Mouse (Mus musculus): ENCODE measurements around the gene Tmem183a. TPM values are rescaled to one million over a fixed set of nuclear protein-coding genes. Genes with fewer than 3 reads are reported as not detected.

The Tmem183a gene
- total RNA-seq, 2 experiments from 2014 or later = 80.1 to 87.0 TPM

DNA sequence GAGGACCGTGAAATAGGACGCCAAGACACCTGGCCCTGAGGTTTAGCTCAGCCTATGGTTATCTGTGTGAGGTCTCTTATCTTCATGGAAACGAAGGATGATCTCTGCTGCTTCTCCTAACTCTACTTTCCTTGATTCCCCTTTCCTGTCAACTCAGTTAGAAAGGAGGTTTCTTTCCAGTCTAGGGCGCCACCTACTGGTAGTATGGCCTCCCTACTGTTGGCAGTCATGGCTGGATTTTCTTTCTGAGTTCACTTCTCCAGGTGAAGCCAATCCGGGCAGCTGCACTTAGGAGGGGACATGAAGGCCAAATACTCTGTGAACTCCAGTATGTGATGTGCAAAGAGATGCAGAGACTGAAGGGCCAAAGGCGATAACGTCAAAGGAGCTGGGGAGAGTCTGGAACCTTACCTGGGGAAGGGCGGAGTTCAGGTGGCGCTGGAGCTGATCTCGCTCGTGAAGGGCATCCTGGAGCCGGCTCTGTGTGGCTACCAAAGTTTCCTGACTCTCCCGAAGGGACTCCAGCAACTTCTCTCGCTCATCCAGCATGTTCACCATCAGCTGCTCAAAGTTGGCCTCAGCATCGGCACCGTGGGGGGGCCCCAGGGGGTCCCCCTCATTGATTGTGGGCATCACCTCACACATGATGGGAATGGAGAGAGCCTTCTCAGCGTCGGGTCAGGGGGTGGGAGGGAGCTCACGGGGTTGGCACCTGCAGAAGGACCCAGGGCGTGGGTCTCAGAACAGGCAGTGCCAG is 29.7 kb downstream of the Tmem183a start:
- DNase-seq (ENCODE audit: low spot score in 2 of 2) = peak; percentile 69 to 81

DNA sequence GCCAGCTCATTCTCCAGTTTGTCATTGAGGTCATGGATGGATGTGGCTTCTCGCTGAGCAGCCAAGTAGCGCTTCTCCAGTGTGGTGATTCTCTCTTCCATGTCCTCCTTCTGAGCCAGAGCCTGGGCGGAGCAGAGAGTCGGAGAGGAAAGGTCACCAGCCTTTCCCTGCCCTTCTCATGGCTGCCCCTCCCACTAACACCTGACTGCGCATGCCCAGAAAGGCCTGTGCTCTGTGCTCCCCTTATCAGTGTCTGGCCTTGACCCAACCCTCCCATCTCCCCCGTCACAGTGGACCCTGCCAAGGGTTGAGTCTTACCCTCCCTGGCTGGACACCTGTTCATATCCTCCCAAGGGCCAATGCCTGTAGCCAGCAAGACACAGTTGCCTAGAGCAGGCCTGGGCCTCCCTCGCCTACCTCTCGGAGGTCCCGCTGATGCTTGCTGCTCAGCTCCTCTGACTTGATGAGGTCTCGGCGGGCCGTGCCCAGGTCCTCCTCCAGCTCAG is 34.9 kb downstream of the Tmem183a start:
- DNase-seq (ENCODE audit: low spot score in 2 of 2) = no peak
- intact Hi-C loops (cut with DNase I) = no loop called here

More for the DNA sequence above, 29.7 kb downstream of the Tmem183a start:
- intact Hi-C loops (cut with DNase I) = loop anchor here (5.0 kb wide), 3 partner anchors 90 to 210 kb away; no protein-coding TSS in a partner anchor

DNA sequence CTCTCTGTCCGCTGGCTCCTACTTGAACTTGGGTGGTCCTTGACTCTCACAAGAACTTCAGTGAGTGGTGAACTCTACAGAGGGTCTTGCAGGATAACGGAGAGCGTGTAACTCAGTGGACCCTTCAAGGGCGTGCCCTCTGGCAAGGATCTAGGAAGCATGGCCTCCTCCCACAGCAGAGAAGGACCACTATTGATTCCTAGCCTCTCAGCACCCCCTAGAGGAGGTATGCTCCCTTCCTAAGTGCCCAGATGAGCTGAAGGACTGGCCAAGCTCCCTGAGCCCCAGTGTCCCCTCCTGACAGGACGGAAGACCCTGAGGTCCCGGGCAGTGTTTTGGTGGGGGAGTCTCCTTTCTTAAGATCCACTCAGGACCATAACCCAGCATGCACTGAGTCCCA is 39.2 kb downstream of the Tmem183a start:
- intact Hi-C loops (cut with DNase I) = loop anchor here (5.0 kb wide), 2 partner anchors 75 to 170 kb away; no protein-coding TSS in a partner anchor
- DNase-seq (ENCODE audit: low spot score in 2 of 2) = no peak

GRCm38 (mm10) chr1:134320691-134321301 is 41.0 kb downstream of the Tmem183a start:
- intact Hi-C loops (cut with DNase I) = loop anchor here (5.0 kb wide), 2 partner anchors 73 to 168 kb away; no protein-coding TSS in a partner anchor
- DNase-seq (ENCODE audit: low spot score in 2 of 2) = no peak

DNA sequence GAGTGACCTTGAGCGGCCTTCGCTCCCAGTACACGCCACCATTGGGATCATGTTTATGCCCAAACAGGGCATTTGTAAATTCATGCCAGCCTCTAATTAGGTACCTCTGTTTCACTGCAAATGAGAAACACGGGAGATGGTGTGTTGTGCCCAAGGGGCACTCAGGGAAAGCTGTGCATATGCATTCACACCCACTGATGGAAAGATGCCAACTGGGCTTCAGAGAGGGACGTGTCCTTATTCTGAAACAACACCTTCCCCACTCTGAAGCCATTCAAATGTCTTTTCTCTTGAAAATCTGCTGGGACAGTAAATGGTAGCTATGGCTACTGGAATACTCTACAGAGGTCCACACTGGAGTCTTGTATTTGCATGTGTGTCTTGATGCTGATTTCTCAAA is 43.5 kb downstream of the Tmem183a start:
- intact Hi-C loops (cut with DNase I) = no loop called here
- no peak for DNase-seq (ENCODE audit: low spot score in 2 of 2)

DNA sequence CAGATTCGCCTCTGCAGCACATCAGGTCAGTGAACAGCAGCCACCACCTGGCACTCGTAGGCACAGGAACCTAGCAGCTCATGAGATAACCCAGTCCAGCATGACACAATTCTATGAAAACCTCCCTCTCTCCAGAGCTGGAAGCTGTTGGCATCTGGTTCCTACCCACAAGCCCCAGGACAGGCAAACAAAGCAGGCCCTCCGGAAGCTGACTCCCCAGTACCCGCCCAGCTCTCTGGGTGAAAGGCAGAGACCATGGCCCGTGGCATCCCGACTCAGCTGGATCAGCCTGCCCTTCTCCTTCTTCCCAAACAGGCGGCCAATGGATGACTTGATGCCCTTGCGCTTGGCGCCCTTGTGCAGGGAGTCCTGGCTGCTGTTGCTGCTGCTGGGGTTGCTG is 45.4 kb downstream of the Tmem183a start:
- intact Hi-C loops (cut with DNase I) = no loop called here

DNA sequence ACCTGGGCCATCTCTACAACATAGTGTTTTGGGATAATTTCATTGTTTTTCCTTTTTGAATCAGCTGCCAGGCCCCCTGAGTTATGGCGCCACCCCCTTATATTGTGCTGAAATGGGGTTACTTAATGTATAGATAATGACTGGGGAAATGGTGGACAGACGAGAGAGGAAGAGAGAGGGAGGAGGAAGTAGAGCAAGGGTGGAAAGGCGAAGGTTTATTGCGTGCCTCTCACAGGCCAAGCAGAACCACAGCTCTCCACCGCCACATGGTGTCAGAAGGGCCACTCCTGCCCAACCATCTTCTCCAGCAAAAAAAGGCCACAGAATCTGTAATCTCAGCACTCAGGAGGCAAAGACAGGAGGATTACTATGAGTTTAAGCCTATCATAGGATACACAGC is 46.6 kb downstream of the Tmem183a start:
- intact Hi-C loops (cut with DNase I) = no loop called here
- no peak for DNase-seq (ENCODE audit: low spot score in 2 of 2)

More for the DNA sequence above, 45.4 kb downstream of the Tmem183a start:
- DNase-seq (ENCODE audit: low spot score in 2 of 2) = no peak

DNA sequence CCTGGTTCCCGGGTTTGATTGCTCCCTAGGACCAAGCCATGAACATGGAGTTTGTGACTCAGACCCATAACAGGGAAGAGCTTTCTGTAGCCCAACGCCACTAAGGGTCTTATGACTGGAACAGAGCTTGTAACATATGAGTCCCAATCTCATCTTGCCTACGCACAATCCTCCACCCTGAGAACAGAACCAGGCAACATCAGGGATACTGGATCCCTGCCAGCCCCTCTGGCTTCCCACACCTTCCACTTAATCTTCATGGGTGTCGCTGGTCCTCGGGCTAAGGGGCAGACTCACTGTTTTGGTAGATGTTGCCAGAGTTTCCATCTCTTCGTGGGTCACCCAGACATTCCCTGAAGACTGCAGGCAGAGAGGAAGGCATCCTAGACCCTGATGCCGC is 50.0 kb downstream of the Tmem183a start:
- no peak for DNase-seq (ENCODE audit: low spot score in 2 of 2)
- intact Hi-C loops (cut with DNase I) = no loop called here

GRCm38 (mm10) chr1:134310729-134311128 is 51.0 kb downstream of the Tmem183a start:
- intact Hi-C loops (cut with DNase I) = no loop called here

DNA sequence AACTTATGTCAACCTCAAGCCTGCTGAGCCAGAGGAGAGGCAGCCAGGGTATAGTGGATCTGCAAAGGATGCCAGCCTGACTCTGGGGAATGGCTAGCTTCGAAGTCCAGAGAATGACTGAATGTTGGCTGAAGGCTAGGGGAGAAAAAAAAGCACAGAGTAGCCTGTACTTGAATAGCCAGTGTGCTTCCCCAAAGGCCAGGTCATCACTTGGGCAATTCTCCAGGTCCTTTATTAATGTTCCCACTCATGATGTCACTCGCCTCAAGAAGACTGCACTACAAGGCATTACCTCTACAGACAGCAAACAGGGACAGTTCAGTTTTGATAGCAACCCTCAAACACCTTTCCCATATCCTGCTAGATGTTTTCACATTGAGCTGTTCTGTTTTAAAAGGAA is 51.5 kb downstream of the Tmem183a start:
- intact Hi-C loops (cut with DNase I) = no loop called here
- DNase-seq (ENCODE audit: low spot score in 2 of 2) = no peak

More at GRCm38 (mm10) chr1:134310729-134311128, 51.0 kb downstream of the Tmem183a start:
- DNase-seq (ENCODE audit: low spot score in 2 of 2) = no peak

- no peak for DNase-seq (ENCODE audit: low spot score in 2 of 2)
- intact Hi-C loops (cut with DNase I) = no loop called here
These were observed 54.4 kb downstream of the Tmem183a start for GRCm38 (mm10) chr1:134307409-134307808.

GRCm38 (mm10) chr1:134304940-134305339 is 56.8 kb downstream of the Tmem183a start:
- intact Hi-C loops (cut with DNase I) = no loop called here
- peak; percentile 18 to 24 for DNase-seq (ENCODE audit: low spot score in 2 of 2)

GRCm38 (mm10) chr1:134302568-134303238 is 59.1 kb downstream of the Tmem183a start:
- peak; percentile 22 to 24 for DNase-seq (ENCODE audit: low spot score in 2 of 2)
- intact Hi-C loops (cut with DNase I) = no loop called here

GRCm38 (mm10) chr1:134298636-134299411 is 63.0 kb downstream of the Tmem183a start:
- intact Hi-C loops (cut with DNase I) = no loop called here
- DNase-seq (ENCODE audit: low spot score in 2 of 2) = peak in 1 of 2 experiments; percentile 28

- intact Hi-C loops (cut with DNase I) = no loop called here
- no peak for DNase-seq (ENCODE audit: low spot score in 2 of 2)
These were observed 64.5 kb downstream of the Tmem183a start for GRCm38 (mm10) chr1:134297265-134297664.

Other genes with a start within 250 kb of the Tmem183a start
- gene Chil1, start 179.8 kb downstream of the Tmem183a start, total RNA-seq (2021) = 10 to 100 TPM; 12.0 to 12.4 TPM
- gene Mybph, start 168.5 kb downstream of the Tmem183a start, total RNA-seq (2021) = under 1 TPM in 1 of 2 experiments, not detected in 1; 0.27 TPM
- 100 to 1,000 TPM; 175 to 206 TPM for gene Adora1, start 126.5 kb downstream of the Tmem183a start, total RNA-seq (2021)
- not detected for gene Myog, start 72.0 kb downstream of the Tmem183a start, total RNA-seq (2021)
- 10 to 100 TPM; 48.4 to 49.5 TPM for gene Ppfia4, start 29.1 kb downstream of the Tmem183a start, total RNA-seq (2021)
- gene 4933406M09Rik, start 24.0 kb upstream of the Tmem183a start, total RNA-seq (2021) = not detected
- gene Cyb5r1, start 43.6 kb upstream of the Tmem183a start, total RNA-seq (2021) = 10 to 100 TPM; 18.9 to 19.9 TPM
- 10 to 100 TPM; 60.2 to 62.8 TPM for gene Adipor1, start 53.4 kb upstream of the Tmem183a start, total RNA-seq (2021)
- 10 to 100 TPM; 36.4 to 37.1 TPM for gene Klhl12, start 93.6 kb upstream of the Tmem183a start, total RNA-seq (2021)
- 10 to 100 TPM; 26.1 to 29.5 TPM for gene Rabif, start 132.7 kb upstream of the Tmem183a start, total RNA-seq (2021)
- gene Mgat4e, start 187.7 kb upstream of the Tmem183a start, total RNA-seq (2021) = not detected
- 10 to 100 TPM; 57.7 to 67.6 TPM for gene Kdm5b, start 198.2 kb upstream of the Tmem183a start, total RNA-seq (2021)